Mouse (Mus musculus) frontal cortex, adult 2 months (tissue): Measurements from ENCODE around the gene Braf. TPM values are rescaled to one million over a fixed set of nuclear protein-coding genes. Genes with fewer than 3 reads are reported as not detected.

Source experiments
- DNase-seq, 2 experiments: peaks; one replicate each; pipeline ENCODE4 v3.0.0; 2022; ENCODE audit warnings: low spot score in 1 of 2; ENCODE audit errors: extremely low spot score in 1 of 2
- polyA plus RNA-seq: library from polyadenylated mRNA; depleted of rRNA; stranded (reverse); fragments of >200 nt; gene quantifications from 2 replicates; pipeline ENCODE4 v1.2.3, GENCODE M21; 2012; rRNA removed

The Braf gene
- polyA plus RNA-seq, 1 experiment: 38.2 TPM

DNA sequence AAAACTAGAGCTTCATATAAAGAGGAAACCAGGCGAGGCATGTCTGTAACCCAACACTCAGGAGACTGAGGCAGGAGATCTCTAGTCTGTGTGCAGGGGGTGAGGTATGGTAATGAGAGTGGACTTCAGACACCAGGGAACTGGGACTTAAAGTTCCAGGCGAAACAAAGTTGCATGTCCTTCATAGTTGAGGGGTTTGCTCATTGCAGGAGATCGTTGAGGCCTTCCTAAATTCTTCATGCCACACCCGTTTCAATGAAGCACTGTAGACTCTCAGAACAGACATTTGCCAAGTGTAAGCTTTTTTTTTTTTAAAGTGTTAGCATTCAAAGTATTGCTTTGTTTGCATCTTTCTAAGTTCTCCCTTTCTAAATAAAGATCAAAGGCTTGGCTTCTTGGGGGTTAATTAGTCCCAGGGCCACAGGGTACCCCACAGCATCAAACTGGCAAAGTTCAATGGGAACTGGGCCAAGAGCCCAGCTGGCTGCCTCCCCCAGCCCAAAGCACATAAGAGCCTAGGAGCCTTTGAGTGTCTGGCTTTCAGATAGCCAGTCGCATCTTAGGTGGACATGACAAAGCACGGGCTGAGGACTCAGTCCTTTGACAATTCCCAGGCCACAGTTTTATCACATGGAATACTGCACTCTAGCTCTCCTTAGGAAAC lies 165.9 kb downstream of the Braf start:
- no peak for DNase-seq

DNA sequence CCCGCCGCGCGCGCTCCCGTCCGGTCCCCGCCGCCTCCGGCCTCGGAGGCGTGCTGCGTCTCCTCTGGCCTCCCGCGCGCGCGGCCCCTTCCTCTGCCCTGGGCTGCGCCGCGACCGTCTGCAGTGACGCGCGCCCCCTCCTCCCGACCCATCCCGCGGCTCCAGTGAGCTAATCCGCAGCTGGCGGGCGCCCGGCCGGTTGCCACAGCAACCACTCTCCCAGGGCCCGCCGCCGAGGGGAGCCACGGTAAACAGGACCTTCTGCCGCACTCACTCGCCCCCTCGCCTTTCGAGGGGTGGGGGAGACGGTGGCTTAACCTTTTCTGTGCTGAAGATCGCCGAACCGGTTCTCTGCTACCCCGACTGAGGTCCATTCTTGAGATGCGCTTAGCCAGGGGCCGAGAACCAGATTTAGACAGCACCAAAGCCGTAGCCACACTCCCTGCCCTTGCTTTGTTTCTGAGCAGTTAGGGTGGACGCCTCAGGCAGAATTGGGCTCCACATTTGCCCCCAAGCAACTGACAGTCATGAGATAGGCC lies 167.5 kb downstream of the Braf start, which contains the start of gene Dennd2a:
Gene Dennd2a, minus strand, starts transcription at position 145 of the 539 bp plus-strand sequence.
- DNase-seq: peak; percentile 61 to 86

DNA sequence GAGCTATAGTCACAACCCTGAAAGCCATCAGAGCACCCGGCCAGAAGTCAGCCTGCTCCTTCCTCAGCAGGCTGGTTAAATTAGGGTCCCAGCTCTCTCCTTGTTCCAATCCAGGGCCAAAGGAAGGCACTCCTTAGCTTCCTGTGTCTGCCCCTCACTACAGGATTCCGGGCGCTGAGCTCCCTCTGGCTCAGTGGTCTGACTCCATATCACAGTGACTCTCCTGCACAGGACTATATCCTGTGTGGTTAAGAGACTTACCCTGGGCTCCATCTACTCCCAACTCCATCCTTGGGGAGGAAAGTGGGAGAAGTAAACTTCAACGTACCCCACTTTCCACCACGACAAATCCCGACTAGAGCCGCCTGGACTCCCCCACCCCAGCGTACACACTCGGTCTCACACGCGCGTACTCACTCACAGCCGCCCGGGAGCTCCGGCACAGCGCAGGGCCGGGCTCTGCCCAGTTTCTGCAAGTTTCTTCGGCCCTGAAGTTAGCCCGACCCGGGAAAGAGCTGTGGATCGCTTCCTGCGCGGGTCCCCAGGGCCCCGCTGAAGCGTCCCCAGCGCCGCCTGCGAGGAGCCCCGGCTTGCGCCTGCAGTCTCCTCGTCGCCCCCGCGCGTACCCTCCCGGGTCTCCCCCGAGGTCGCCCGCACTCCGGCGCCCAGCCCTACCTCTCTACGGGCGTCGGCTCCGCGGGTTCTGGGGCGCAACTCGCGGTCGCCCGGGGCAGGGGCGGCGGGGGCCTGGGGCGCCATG lies 168.2 kb downstream of the Braf start:
- DNase-seq: peak in 1 of 2 experiments; percentile 31

DNA sequence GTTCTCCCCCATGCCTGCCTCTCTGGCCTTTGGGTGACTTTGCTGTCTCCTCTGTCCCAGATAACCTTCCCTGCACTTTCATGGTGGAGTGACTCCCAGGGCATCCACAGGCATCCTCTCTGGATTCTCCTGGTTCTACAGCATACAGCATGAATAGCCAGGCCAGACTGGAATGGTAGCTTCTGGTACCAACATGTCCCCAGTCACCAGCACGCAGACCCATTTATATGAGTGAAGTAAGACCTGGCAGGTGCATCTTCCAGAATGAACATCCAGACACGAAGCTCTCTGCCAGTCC lies 169.7 kb downstream of the Braf start:
- DNase-seq: no peak

DNA sequence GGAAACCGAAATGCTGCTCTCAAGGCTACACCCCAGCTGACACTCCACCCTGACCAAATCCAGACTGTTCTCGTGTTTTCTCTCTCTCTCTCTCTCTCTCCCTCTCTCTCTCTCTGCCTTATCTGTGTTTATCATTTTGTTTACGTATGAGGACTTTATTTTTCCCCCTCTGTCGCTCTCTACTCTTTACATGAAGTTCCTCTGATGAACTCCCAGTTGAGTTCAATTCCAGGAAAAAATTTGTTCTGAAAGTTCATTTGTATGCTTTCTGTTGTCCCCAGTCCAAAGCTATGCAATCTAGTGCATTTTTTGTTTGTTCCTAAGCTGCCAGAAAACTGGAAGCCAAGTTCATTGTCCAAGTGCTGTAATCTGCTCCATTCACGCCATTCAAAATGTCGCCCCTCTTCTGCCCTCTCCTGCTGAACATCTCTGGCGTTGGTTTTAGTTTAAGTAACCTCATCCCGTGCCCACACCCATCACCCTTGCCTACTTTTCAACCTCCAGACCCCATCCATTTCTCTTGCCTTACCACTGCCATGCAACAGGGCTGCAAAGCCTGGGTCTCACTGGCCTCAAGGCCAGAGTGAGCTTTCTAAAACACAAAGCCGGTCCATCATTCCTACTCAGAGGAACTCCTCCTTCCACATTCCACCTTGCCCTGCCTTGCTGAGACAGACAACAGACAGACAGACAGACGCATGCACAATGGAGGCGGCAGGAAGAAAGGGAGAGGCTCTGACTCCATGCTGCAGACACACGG lies 170.2 kb downstream of the Braf start:
- no peak for DNase-seq

Other genes with a start within 250 kb of the Braf start
- 21.6 and 24.8 TPM in 2 replicates for gene Dennd2a, start 167.6 kb downstream of the Braf start, polyA plus RNA-seq
- gene Adck2, start 151.6 kb downstream of the Braf start, polyA plus RNA-seq: 20.5 and 22.7 TPM in 2 replicates
- gene Gm42420, start 139.7 kb downstream of the Braf start, polyA plus RNA-seq: 0.76 and 2.2 TPM in 2 replicates
- gene Ndufb2, start 132.9 kb downstream of the Braf start, polyA plus RNA-seq: 232 and 247 TPM in 2 replicates
- gene Mrps33, start 85.5 kb upstream of the Braf start, polyA plus RNA-seq: 295 and 302 TPM in 2 replicates
- 66.1 and 72.4 TPM in 2 replicates for gene Tmem178b, start 147.8 kb upstream of the Braf start, polyA plus RNA-seq